Mouse (Mus musculus): ENCODE data around the gene Fxyd6.

Fxyd6 gene

GRCm38 (mm10) chr9:45374988-45375502 is 5.1 kb downstream of the Fxyd6 start:
- DNase-seq (ENCODE audit: low read depth in 2 of 2, low spot score in 2 of 2): no peak

GRCm38 (mm10) chr9:45376427-45376826 is 6.4 kb downstream of the Fxyd6 start:
- DNase-seq (ENCODE audit: low read depth in 2 of 2, low spot score in 2 of 2): no peak

- no peak for DNase-seq (ENCODE audit: low read depth in 2 of 2, low spot score in 2 of 2)
Observed at GRCm38 (mm10) chr9:45376883-45377282, 6.9 kb downstream of the Fxyd6 start.

GRCm38 (mm10) chr9:45380411-45381251 is 10.6 kb downstream of the Fxyd6 start:
- no peak for DNase-seq (ENCODE audit: low read depth in 2 of 2, low spot score in 2 of 2)

- no peak for DNase-seq (ENCODE audit: low read depth in 2 of 2, low spot score in 2 of 2)
Observed at GRCm38 (mm10) chr9:45382336-45382735, 12.4 kb downstream of the Fxyd6 start.

GRCm38 (mm10) chr9:45382834-45383233 is 12.8 kb downstream of the Fxyd6 start:
- DNase-seq (ENCODE audit: low read depth in 2 of 2, low spot score in 2 of 2): no peak

GRCm38 (mm10) chr9:45383883-45384282 is 13.9 kb downstream of the Fxyd6 start:
- no peak for DNase-seq (ENCODE audit: low read depth in 2 of 2, low spot score in 2 of 2)

GRCm38 (mm10) chr9:45386698-45387097 is 16.7 kb downstream of the Fxyd6 start:
- DNase-seq (ENCODE audit: low read depth in 2 of 2, low spot score in 2 of 2): no peak

GRCm38 (mm10) chr9:45388385-45388994 is 18.5 kb downstream of the Fxyd6 start:
- DNase-seq (ENCODE audit: low read depth in 2 of 2, low spot score in 2 of 2): peak; percentile 81 to 87

GRCm38 (mm10) chr9:45389596-45389995 is 19.6 kb downstream of the Fxyd6 start:
- DNase-seq (ENCODE audit: low read depth in 2 of 2, low spot score in 2 of 2): no peak

GRCm38 (mm10) chr9:45391299-45391698 is 21.3 kb downstream of the Fxyd6 start:
- DNase-seq (ENCODE audit: low read depth in 2 of 2, low spot score in 2 of 2): no peak

GRCm38 (mm10) chr9:45395218-45395617 is 25.2 kb downstream of the Fxyd6 start:
- DNase-seq (ENCODE audit: low read depth in 2 of 2, low spot score in 2 of 2): no peak

- no peak for DNase-seq (ENCODE audit: low read depth in 2 of 2, low spot score in 2 of 2)
Observed at GRCm38 (mm10) chr9:45395796-45396195, 25.8 kb downstream of the Fxyd6 start.

- DNase-seq (ENCODE audit: low read depth in 2 of 2, low spot score in 2 of 2): no peak
Observed at GRCm38 (mm10) chr9:45398336-45398735, 28.4 kb downstream of the Fxyd6 start.

- DNase-seq (ENCODE audit: low read depth in 2 of 2, low spot score in 2 of 2): no peak
Observed at GRCm38 (mm10) chr9:45399434-45399833, 29.4 kb downstream of the Fxyd6 start, which contains the start of gene Fxyd2. Gene Fxyd2 (plus strand): TSS chr9:45399669.

GRCm38 (mm10) chr9:45401851-45402250 is 31.9 kb downstream of the Fxyd6 start:
- no peak for DNase-seq (ENCODE audit: low read depth in 2 of 2, low spot score in 2 of 2)

- no peak for DNase-seq (ENCODE audit: low read depth in 2 of 2, low spot score in 2 of 2)
Observed at GRCm38 (mm10) chr9:45402957-45403356, 33.0 kb downstream of the Fxyd6 start.

- DNase-seq (ENCODE audit: low read depth in 2 of 2, low spot score in 2 of 2): no peak
Observed at GRCm38 (mm10) chr9:45405694-45406093, 35.7 kb downstream of the Fxyd6 start.

GRCm38 (mm10) chr9:45406808-45407207 is 36.8 kb downstream of the Fxyd6 start:
- no peak for DNase-seq (ENCODE audit: low read depth in 2 of 2, low spot score in 2 of 2)

GRCm38 (mm10) chr9:45407706-45408675 is 38.0 kb downstream of the Fxyd6 start:
- peak in 1 of 2 experiments; percentile 26 for DNase-seq (ENCODE audit: low read depth in 2 of 2, low spot score in 2 of 2)

GRCm38 (mm10) chr9:45410193-45410592 is 40.2 kb downstream of the Fxyd6 start:
- no peak for DNase-seq (ENCODE audit: low read depth in 2 of 2, low spot score in 2 of 2)
